Mouse (Mus musculus) forebrain, embryonic 14.5 days (tissue): ENCODE measurements at regions not wholly inside any gene's neighbourhood (a gene's known extent, or its start where the extent isn't known, plus 50 kb on each side); places are given as distances from the start of the nearest gene placed in this dataset.

Experiments
- ATAC-seq: fragments of 200-750 bp; cut with Nextera tagmentation; 2 replicates; pipeline ENCODE4 v1.8.0; 2017; ENCODE audit warnings: mild to moderate bottlenecking, moderate library complexity
- DNase-seq: peaks from one replicate; pipeline ENCODE4 v3.0.0-alpha.2; 2015; ENCODE audit warnings: low spot score
- H3K27ac ChIP-seq: fragments of 300-500 bp; sonication (generic); 2 replicates; pipeline ENCODE4 v1.5.1; 2014; ENCODE audit warnings: low read depth, mild to moderate bottlenecking, control low read depth, low read length, moderate library complexity
- H3K27me3 ChIP-seq: fragments of 300-500 bp; sonication (generic); replicated peaks from 2 replicates; pipeline ENCODE4 v1.6.1; 2014; ENCODE audit warnings: low read length, control low read depth, mixed read lengths; ENCODE audit not compliant: control insufficient read depth, insufficient read depth
- H3K36me3 ChIP-seq: fragments of 300-500 bp; sonication (generic); 2 replicates; pipeline ENCODE4 v1.6.1; 2014; ENCODE audit warnings: low read length, control low read depth; ENCODE audit not compliant: control insufficient read depth, insufficient read depth
- H3K4me1 ChIP-seq: fragments of 300-500 bp; sonication (generic); 2 replicates; pipeline ENCODE4 v1.6.1; 2014; ENCODE audit warnings: antibody characterized with exemption, low read length, control low read depth; ENCODE audit not compliant: control insufficient read depth, insufficient read depth
- H3K4me2 ChIP-seq: fragments of 300-500 bp; sonication (generic); 2 replicates; pipeline ENCODE4 v1.6.1; 2014; ENCODE audit warnings: mild to moderate bottlenecking, control low read depth, low read length
- H3K4me3 ChIP-seq: fragments of 300-500 bp; sonication (generic); 2 replicates; pipeline ENCODE4 v1.5.1; 2014; ENCODE audit warnings: low read depth, low read length, control low read depth
- H3K9ac ChIP-seq: fragments of 300-500 bp; sonication (generic); 2 replicates; pipeline ENCODE4 v1.6.1; 2014; ENCODE audit warnings: mild to moderate bottlenecking, low read length, control low read depth, moderate library complexity
- H3K9me3 ChIP-seq: fragments of 300-500 bp; sonication (generic); replicated peaks from 2 replicates; pipeline ENCODE4 v1.6.1; 2016; ENCODE audit warnings: low read length, control low read depth, mixed read lengths; ENCODE audit not compliant: control insufficient read depth
- WGBS: fragments of 180-500 bp; shearing (Covaris S2); extraction: QIAGEN DNeasy Blood & Tissue Kit; methylation state at CpG from one replicate; pipeline ENCODE4 v1.1.7; 2014; 5-methylcytosine and 5-hydroxymethylcytosine counted together

GRCm38 (mm10) chr7:73163687-73164086 is 211.6 kb upstream of the Rgma start:
- H3K27me3 ChIP-seq: no peaks in the 10 kb centered on the region
- no peaks in the 10 kb centered on the region for H3K36me3 ChIP-seq
- H3K9me3 ChIP-seq: peaks cover 5% of the 10 kb centered on the region; the same call in 1 of the 2 replicates
- H3K27ac ChIP-seq: no peak overlapping the region
- H3K9ac ChIP-seq: no peak overlapping the region
- DNase-seq (no peak), ATAC-seq (no peak)
- H3K4me2 ChIP-seq: no peak overlapping the region
- WGBS: 38% methylated on average over 5 of the region's 5 CpGs
- no peak overlapping the region for H3K4me3 ChIP-seq
- 0 out of 2 replicates have a peak, but pooled peaks cover 3% of the 10 kb centered on the region for H3K4me1 ChIP-seq

GRCm38 (mm10) chr7:73165521-73165920 is 209.8 kb upstream of the Rgma start:
- Histone ChIP-seq H3K4me3 (no peak overlapping the region), H3K4me2 (no peak overlapping the region), H3K9me3 (peaks cover 5% of the 10 kb centered on the region; the same call in 1 of the 2 replicates), H3K27me3 (no peaks in the 10 kb centered on the region), H3K27ac (no peak overlapping the region), H3K9ac (no peak overlapping the region), H3K36me3 (no peaks in the 10 kb centered on the region), H3K4me1 (0 out of 2 replicates have a peak, but pooled peaks cover 3% of the 10 kb centered on the region)
- WGBS: 57% methylated on average over 8 of the region's 8 CpGs
- DNase-seq: no peak
- no peak for ATAC-seq

- DNase-seq (no peak), ATAC-seq (no peak)
- no peak overlapping the region for H3K4me2 ChIP-seq
- H3K9ac ChIP-seq: no peak overlapping the region
- no peaks in the 10 kb centered on the region for H3K4me1 ChIP-seq
- 80% methylated on average over 8 of the region's 8 CpGs for WGBS
- no peaks in the 10 kb centered on the region for H3K27me3 ChIP-seq
- no peaks in the 10 kb centered on the region for H3K36me3 ChIP-seq
- no peak overlapping the region for H3K27ac ChIP-seq
- no peak overlapping the region for H3K4me3 ChIP-seq
- H3K9me3 ChIP-seq: peaks cover 6% of the 10 kb centered on the region; the same call in 1 of the 2 replicates
These were observed 205.9 kb upstream of the Rgma start for GRCm38 (mm10) chr7:73169416-73169815.

- 96% methylated on average over 4 of the region's 4 CpGs for WGBS
- DNase-seq (no peak), ATAC-seq (no peak)
These were observed 202.7 kb upstream of the Rgma start for GRCm38 (mm10) chr7:73172615-73173014.

GRCm38 (mm10) chr7:73183761-73184160 is 191.5 kb upstream of the Rgma start:
- ATAC-seq (no peak), DNase-seq (no peak)
- Histone ChIP-seq H3K4me1 (peaks cover 13% of the 10 kb centered on the region; the same call in 1 of the 2 replicates), H3K27ac (peak overlapping the region; percentile 77), H3K4me3 (no peak overlapping the region), H3K9me3 (no peaks in the 10 kb centered on the region; the same call in 1 of the 2 replicates), H3K36me3 (no peaks in the 10 kb centered on the region), H3K27me3 (no peaks in the 10 kb centered on the region), H3K4me2 (no peak overlapping the region), H3K9ac (no peak overlapping the region)
- WGBS: 75% methylated on average over 8 of the region's 8 CpGs

More at GRCm38 (mm10) chr7:73172615-73173014, 202.7 kb upstream of the Rgma start:
- Histone ChIP-seq H3K4me2 (no peak overlapping the region), H3K36me3 (no peaks in the 10 kb centered on the region), H3K9ac (no peak overlapping the region), H3K9me3 (0 out of 2 replicates have a peak, but pooled peaks cover 2% of the 10 kb centered on the region), H3K4me3 (no peak overlapping the region), H3K27me3 (no peaks in the 10 kb centered on the region), H3K4me1 (no peaks in the 10 kb centered on the region), H3K27ac (no peak overlapping the region)

- Histone ChIP-seq H3K4me2 (no peak overlapping the region), H3K27ac (peak overlapping the region; percentile 77), H3K9me3 (no peaks in the 10 kb centered on the region; the same call in 1 of the 2 replicates), H3K27me3 (no peaks in the 10 kb centered on the region), H3K36me3 (no peaks in the 10 kb centered on the region), H3K4me3 (no peak overlapping the region), H3K9ac (peak overlapping the region; percentile 35; the same call in 1 of the 2 replicates), H3K4me1 (peaks cover 13% of the 10 kb centered on the region; the same call in 1 of the 2 replicates)
- DNase-seq (no peak), ATAC-seq (peak; percentile 22; the same call in 1 of the 2 replicates)
- 61% methylated on average over 14 of the region's 14 CpGs for WGBS
These were observed 190.9 kb upstream of the Rgma start for GRCm38 (mm10) chr7:73184208-73185070.

GRCm38 (mm10) chr7:73185071-73185531 is 190.2 kb upstream of the Rgma start:
- no peaks in the 10 kb centered on the region for H3K27me3 ChIP-seq
- H3K4me1 ChIP-seq: peaks cover 13% of the 10 kb centered on the region; the same call in 1 of the 2 replicates
- no peaks in the 10 kb centered on the region; the same call in 1 of the 2 replicates for H3K9me3 ChIP-seq
- H3K4me3 ChIP-seq: no peak overlapping the region
- H3K36me3 ChIP-seq: no peaks in the 10 kb centered on the region
- ATAC-seq (peak; percentile 84), DNase-seq (peak; percentile 88)
- H3K9ac ChIP-seq: peak overlapping the region; percentile 35; the same call in 1 of the 2 replicates
- WGBS: 5% methylated on average over 10 of the region's 10 CpGs
- H3K4me2 ChIP-seq: no peak overlapping the region
- peak overlapping the region; percentile 77 for H3K27ac ChIP-seq

GRCm38 (mm10) chr7:73185591-73185990 is 189.7 kb upstream of the Rgma start:
- Histone ChIP-seq H3K36me3 (no peaks in the 10 kb centered on the region), H3K9me3 (no peaks in the 10 kb centered on the region; the same call in 1 of the 2 replicates), H3K9ac (peak overlapping the region; percentile 35; the same call in 1 of the 2 replicates), H3K4me2 (no peak overlapping the region), H3K4me1 (peaks cover 13% of the 10 kb centered on the region; the same call in 1 of the 2 replicates), H3K27ac (peak overlapping the region; percentile 77; the same call in 1 of the 2 replicates), H3K4me3 (no peak overlapping the region), H3K27me3 (no peaks in the 10 kb centered on the region)
- WGBS: 73% methylated on average over 5 of the region's 5 CpGs
- DNase-seq (no peak), ATAC-seq (peak; percentile 22)
